Mouse (Mus musculus) CH12.LX (cell line): ENCODE results near the gene Lhfp. TPM values are rescaled to one million over a fixed set of nuclear protein-coding genes. Genes with fewer than 3 reads are reported as not detected.
A peak's percentile ranks its signal among the peaks of the same experiment; 100 is the strongest.

Experiments used
- DNase-seq: peaks from one replicate; pipeline ENCODE4 v3.0.0-alpha.2; 2013; ENCODE audit errors: extremely low read depth
- H3K27ac ChIP-seq: 2 replicates; pipeline ENCODE4 v1.5.1; 2012; ENCODE audit warnings: low read depth, mild to moderate bottlenecking, control low read depth, moderate library complexity; ENCODE audit not compliant: insufficient read depth
- H3K27me3 ChIP-seq: replicated peaks from 2 replicates; pipeline ENCODE3; 2012; ENCODE audit warnings: inconsistent platforms
- H3K36me3 ChIP-seq, 2 experiments: replicated peaks in 1 of 2; 2 replicates each; pipeline versions ENCODE3 to v1.6.1; 2012; ENCODE audit warnings: inconsistent platforms in 1 of 2, low read length in 1 of 2, mild to moderate bottlenecking in 1 of 2, mixed read lengths in 1 of 2, moderate library complexity in 1 of 2; ENCODE audit not compliant: control insufficient read depth in 1 of 2, insufficient read depth in 1 of 2
- H3K4me1 ChIP-seq, 2 experiments: 2 replicates each; pipeline ENCODE4 v1.6.1; 2012; ENCODE audit warnings: inconsistent platforms in 1 of 2, moderate library complexity in 1 of 2; ENCODE audit not compliant: insufficient read depth in 2 of 2, control insufficient read depth in 1 of 2
- H3K4me2 ChIP-seq: 2 replicates; pipeline ENCODE4 v1.6.1; 2012; ENCODE audit warnings: low read depth, mild to moderate bottlenecking, control low read depth; ENCODE audit not compliant: poor library complexity, insufficient read depth, severe bottlenecking
- H3K4me3 ChIP-seq, 3 experiments: fragments of 150-350 bp in 1 of 3; sonication (generic) in 1 of 3; replicated peaks in 1 of 3; 2 replicates each; pipeline versions ENCODE3 to v1.5.1; 2011 to 2012; ENCODE audit warnings: low read depth in 2 of 3, low read length in 2 of 3, mild to moderate bottlenecking in 2 of 3, moderate library complexity in 2 of 3, control low read depth in 1 of 3, improper control_type of control experiment in 1 of 3, inconsistent platforms in 1 of 3, mixed read lengths in 1 of 3; ENCODE audit not compliant: poor library complexity in 1 of 3
- H3K79me2 ChIP-seq: replicated peaks from 2 replicates; pipeline ENCODE4 v1.6.1; 2012; ENCODE audit warnings: mild to moderate bottlenecking, moderate library complexity; ENCODE audit not compliant: control insufficient read depth, poor library complexity, insufficient read depth, severe bottlenecking; ENCODE audit errors: extremely low read depth
- H3K9ac ChIP-seq: 2 replicates; pipeline ENCODE4 v1.6.1; 2012; ENCODE audit warnings: low read depth, mild to moderate bottlenecking, control low read depth, moderate library complexity; ENCODE audit not compliant: insufficient read depth
- H3K9me3 ChIP-seq: replicated peaks from 2 replicates; pipeline ENCODE3; 2012; ENCODE audit warnings: low read length, inconsistent platforms, mixed read lengths
- BHLHE40 ChIP-seq: IDR thresholded peaks from 2 replicates; pipeline ENCODE4 v1.6.1; 2011; ENCODE audit warnings: mild to moderate bottlenecking, low read depth, low read length, improper control_type of control experiment
- CHD1 ChIP-seq: IDR thresholded peaks from 2 replicates; pipeline ENCODE4 v1.6.1; 2012; ENCODE audit warnings: low read depth, low read length, improper control_type of control experiment, inconsistent platforms
- CTCF ChIP-seq, 2 experiments: IDR thresholded peaks in 1 of 2; conservative IDR thresholded peaks in 1 of 2; 2 replicates each; pipeline ENCODE4 v1.5.1; 2011 to 2012; ENCODE audit warnings: low read depth in 2 of 2, low read length in 2 of 2, improper control_type of control experiment in 1 of 2, inconsistent platforms in 1 of 2, mild to moderate bottlenecking in 1 of 2, moderate library complexity in 1 of 2
- ETS1 ChIP-seq: conservative IDR thresholded peaks from 2 replicates; pipeline ENCODE4 v1.6.1; 2012; ENCODE audit warnings: low read depth, mild to moderate bottlenecking, inconsistent platforms, low read length, improper control_type of control experiment, moderate library complexity
- JUN ChIP-seq: IDR thresholded peaks from 2 replicates; pipeline ENCODE4 v1.6.1; 2011; ENCODE audit warnings: low read depth, mild to moderate bottlenecking, low read length, improper control_type of control experiment, moderate library complexity; ENCODE audit not compliant: insufficient read depth
- JUND ChIP-seq: conservative IDR thresholded peaks from 2 replicates; pipeline ENCODE4 v1.6.1; 2011; ENCODE audit warnings: low read depth, low read length, improper control_type of control experiment
- KAT2A ChIP-seq: IDR thresholded peaks from 2 replicates; pipeline ENCODE4 v1.6.1; 2012; ENCODE audit warnings: low read length, improper control_type of control experiment, inconsistent platforms; ENCODE audit not compliant: insufficient replicate concordance
- MAX ChIP-seq: IDR thresholded peaks from 2 replicates; pipeline ENCODE4 v1.6.1; 2011; ENCODE audit warnings: low read length, improper control_type of control experiment
- MAZ ChIP-seq: IDR thresholded peaks from 2 replicates; pipeline ENCODE4 v1.6.1; 2012; ENCODE audit warnings: low read depth, mild to moderate bottlenecking, inconsistent platforms, low read length, improper control_type of control experiment, moderate library complexity
- NRF1 ChIP-seq: IDR thresholded peaks from 2 replicates; pipeline ENCODE4 v1.6.1; 2014; ENCODE audit warnings: low read depth, mild to moderate bottlenecking, inconsistent platforms, low read length, improper control_type of control experiment, moderate library complexity
- PAX5 ChIP-seq: IDR thresholded peaks from 2 replicates; pipeline ENCODE4 v1.6.1; 2012; ENCODE audit warnings: low read length, inconsistent platforms, mixed read lengths
- POLR2A ChIP-seq: IDR thresholded peaks from 2 replicates; pipeline ENCODE4 v1.6.1; 2011; ENCODE audit warnings: low read depth, mild to moderate bottlenecking, improper control_type of control experiment, low read length
- RAD21 ChIP-seq: IDR thresholded peaks from 2 replicates; pipeline ENCODE4 v1.6.1; 2011; ENCODE audit warnings: low read depth, mild to moderate bottlenecking, low read length, improper control_type of control experiment, moderate library complexity
- SMC3 ChIP-seq: IDR thresholded peaks from 2 replicates; pipeline ENCODE4 v1.6.1; 2011; ENCODE audit warnings: low read depth, low read length, improper control_type of control experiment
- TBP ChIP-seq: conservative IDR thresholded peaks from 2 replicates; pipeline ENCODE4 v1.6.1; 2011; ENCODE audit warnings: low read depth, low read length, improper control_type of control experiment
- TCF12 ChIP-seq: IDR thresholded peaks from 2 replicates; pipeline ENCODE4 v1.6.1; 2014; ENCODE audit warnings: low read depth, mild to moderate bottlenecking, inconsistent platforms, low read length, improper control_type of control experiment
- UBTF ChIP-seq: IDR thresholded peaks from 2 replicates; pipeline ENCODE4 v1.6.1; 2012; ENCODE audit warnings: low read depth, mild to moderate bottlenecking, inconsistent platforms, low read length, improper control_type of control experiment, moderate library complexity
- USF1 ChIP-seq: IDR thresholded peaks from 2 replicates; pipeline ENCODE4 v1.6.1; 2014; ENCODE audit warnings: low read depth, mild to moderate bottlenecking, inconsistent platforms, low read length, improper control_type of control experiment
- ZC3H11A ChIP-seq: IDR thresholded peaks from 2 replicates; pipeline ENCODE4 v1.6.1; 2012; ENCODE audit warnings: low read depth, mild to moderate bottlenecking, inconsistent platforms, low read length, improper control_type of control experiment
- dilution Hi-C: fragments of 300-500 bp; cut with MboI; formaldehyde crosslinking; loops from 2 replicates; pipeline ENCODE4 v1.14.3; 2020; ENCODE audit warnings: low sequenced_read_pairs; ENCODE audit not compliant: extremely low pct_unique_long_range_greater_than_20kb, extremely low pct_ligation_motif_present
- in situ Hi-C: fragments of 300-500 bp; cut with MboI; formaldehyde crosslinking; loops from 3 replicates; pipeline ENCODE4 v1.14.3; 2019; ENCODE audit warnings: low sequenced_read_pairs, low pct_ligation_motif_present, low pct_unique_long_range_greater_than_20kb, mixed read lengths
- polyA plus RNA-seq: library from polyadenylated mRNA; unstranded; fragments of >175 nt; gene quantifications from 2 replicates; pipeline ENCODE4 v1.2.1, GENCODE M21; 2012; ENCODE audit warnings: low read depth; ENCODE audit not compliant: insufficient read length
- total RNA-seq, 2 experiments: library from RNA; depleted of rRNA; stranded (reverse); fragments of 300-350 nt in 1 of 2; fragments of >200 nt in 1 of 2; gene quantifications; 2 replicates each; pipeline ENCODE4 v1.2.3; 2012 to 2014

Lhfp gene
- total and polyA plus RNA-seq, 3 experiments, result not detected

GRCm38 (mm10) chr3:53029046-53029445, 12.3 kb upstream of the Lhfp start:
- Histone ChIP-seq H3K79me2 (no peaks in the 10 kb centered on the region), H3K4me1 (no peaks in the 10 kb centered on the region)
- TF ChIP-seq SMC3 (peak; percentile 77), POLR2A (no peak), MAZ (no peak), RAD21 (peak; percentile 74), NRF1 (no peak), UBTF (no peak), USF1 (no peak), TBP (no peak), CTCF (conservative IDR thresholded peaks at IDR 0.05 in 1 of 2, IDR thresholded peaks at IDR 0.05 in 1 of 2; ENCODE audit: low read depth in 2 of 2, low read length in 2 of 2) (peak; percentile 67 to 85)
- TF ChIP-seq, all 38 proteins: peak for 3
- Histone ChIP-seq H3K9ac (no peak overlapping the region), H3K27me3 (no peaks in the 10 kb centered on the region), H3K36me3 (no peaks in the 10 kb centered on the region), H3K4me3 (no peak overlapping the region), H3K4me2 (no peak overlapping the region), H3K27ac (no peak overlapping the region), H3K9me3 (no peaks in the 10 kb centered on the region)
- in situ Hi-C loops (no loop called here), dilution Hi-C loops (no loop called here)
- DNase-seq, result peak; percentile 78

DNA sequence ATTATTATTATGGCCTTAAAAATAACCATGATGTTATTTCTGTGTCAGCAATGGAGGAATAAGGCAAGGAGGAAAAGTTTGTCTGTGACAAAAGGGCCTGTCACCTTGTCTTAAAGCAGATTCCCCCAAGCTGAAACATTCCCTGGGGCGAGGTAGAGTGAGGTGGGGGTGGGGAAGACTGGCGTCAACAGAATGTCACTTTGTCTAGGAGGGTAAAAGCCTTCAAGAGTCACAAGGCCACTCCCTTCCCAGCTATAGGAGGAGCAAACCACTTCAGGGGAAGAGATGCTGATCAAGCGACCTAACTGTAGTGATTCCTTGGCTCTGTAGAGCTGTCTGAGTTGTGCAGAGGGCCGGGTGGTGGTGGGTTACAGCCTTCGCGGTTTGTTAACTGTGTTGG, 9.7 kb upstream of the Lhfp start:
- Histone ChIP-seq H3K4me1 (peaks cover 0 to 6% of the 10 kb centered on the region in 2 experiments; a peak in 2 of 4 replicates), H3K4me3 (no peak overlapping the region), H3K9ac (no peak overlapping the region), H3K27ac (no peak overlapping the region), H3K9me3 (no peaks in the 10 kb centered on the region), H3K79me2 (no peaks in the 10 kb centered on the region), H3K27me3 (no peaks in the 10 kb centered on the region), H3K4me2 (no peak overlapping the region), H3K36me3 (no peaks in the 10 kb centered on the region)
- TF ChIP-seq USF1 (no peak), KAT2A (no peak), ZC3H11A (no peak), PAX5 (no peak), ETS1 (no peak), NRF1 (no peak), CTCF (conservative IDR thresholded peaks at IDR 0.05 in 1 of 2, IDR thresholded peaks at IDR 0.05 in 1 of 2; ENCODE audit: low read depth in 2 of 2, low read length in 2 of 2) (no peak), CHD1 (no peak)
- dilution Hi-C loops (no loop called here), in situ Hi-C loops (loop anchor here (10.0 kb wide), 2 partner anchors 223 to 413 kb away; no protein-coding TSS in a partner anchor)
- DNase-seq, result no peak

- Histone ChIP-seq H3K79me2 (no peaks in the 10 kb centered on the region), H3K9me3 (no peaks in the 10 kb centered on the region), H3K4me1 (peaks cover 0 to 6% of the 10 kb centered on the region in 2 experiments; a peak in 2 of 4 replicates), H3K27ac (no peak overlapping the region), H3K9ac (no peak overlapping the region), H3K4me2 (no peak overlapping the region), H3K36me3 (no peaks in the 10 kb centered on the region), H3K4me3 (no peak overlapping the region), H3K27me3 (no peaks in the 10 kb centered on the region)
- dilution Hi-C loops (no loop called here), in situ Hi-C loops (loop anchor here (10.0 kb wide), 2 partner anchors 222 to 412 kb away; no protein-coding TSS in a partner anchor)
- no peak for TF ChIP-seq JUN
- TF ChIP-seq PAX5, result no peak
- no peak for TF ChIP-seq JUND
- TF ChIP-seq NRF1, result no peak
- TF ChIP-seq MAZ, result no peak
- TF ChIP-seq TCF12, result no peak
- TF ChIP-seq BHLHE40, result no peak
- no peak for TF ChIP-seq SMC3
- TF ChIP-seq MAX, result no peak
- TF ChIP-seq KAT2A, result no peak
- no peak for DNase-seq
Observed at GRCm38 (mm10) chr3:53032432-53032831, 8.9 kb upstream of the Lhfp start.
